Mouse (Mus musculus): Measurements from ENCODE around the gene Ap1g2.
A peak's percentile ranks its signal among the peaks of the same experiment; 100 is the strongest.

Ap1g2 gene

GRCm38 (mm10) chr14:55113975-55114645 is 7.7 kb upstream of the Ap1g2 start:
- peak; percentile 48 for DNase-seq (ENCODE audit: low read depth)

- no peak for DNase-seq (ENCODE audit: low read depth)
Measured at GRCm38 (mm10) chr14:55113351-55113974, 7.1 kb upstream of the Ap1g2 start.

GRCm38 (mm10) chr14:55111720-55112119 is 5.3 kb upstream of the Ap1g2 start:
- no peak for DNase-seq (ENCODE audit: low read depth)

- no peak for DNase-seq (ENCODE audit: low read depth)
Measured at GRCm38 (mm10) chr14:55110076-55110475, 3.7 kb upstream of the Ap1g2 start.

- DNase-seq (ENCODE audit: low read depth): no peak
Measured at GRCm38 (mm10) chr14:55109048-55109873, 2.9 kb upstream of the Ap1g2 start.

GRCm38 (mm10) chr14:55108202-55108870 is 1.9 kb upstream of the Ap1g2 start:
- DNase-seq (ENCODE audit: low read depth): no peak

GRCm38 (mm10) chr14:55106990-55107389 is 597 bp upstream of the Ap1g2 start:
- no peak for DNase-seq (ENCODE audit: low read depth)

- DNase-seq (ENCODE audit: low read depth): no peak
Measured at GRCm38 (mm10) chr14:55105386-55105785, 1.0 kb downstream of the Ap1g2 start.

GRCm38 (mm10) chr14:55104365-55104764 is 2.0 kb downstream of the Ap1g2 start:
- DNase-seq (ENCODE audit: low read depth): no peak

GRCm38 (mm10) chr14:55102253-55102785 is 4.1 kb downstream of the Ap1g2 start:
- DNase-seq (ENCODE audit: low read depth): no peak

- DNase-seq (ENCODE audit: low read depth): peak; percentile 80
Measured at GRCm38 (mm10) chr14:55101592-55101991, 4.8 kb downstream of the Ap1g2 start.

GRCm38 (mm10) chr14:55098067-55098466 is 8.3 kb downstream of the Ap1g2 start:
- DNase-seq (ENCODE audit: low read depth): peak; percentile 93

- peak; percentile 83 for DNase-seq (ENCODE audit: low read depth)
Measured at GRCm38 (mm10) chr14:55097646-55098045, 8.7 kb downstream of the Ap1g2 start.

GRCm38 (mm10) chr14:55096573-55097087 is 9.8 kb downstream of the Ap1g2 start:
- DNase-seq (ENCODE audit: low read depth): peak; percentile 52

GRCm38 (mm10) chr14:55095671-55096070 is 10.7 kb downstream of the Ap1g2 start:
- DNase-seq (ENCODE audit: low read depth): peak; percentile 50

GRCm38 (mm10) chr14:55095263-55095662 is 11.1 kb downstream of the Ap1g2 start:
- DNase-seq (ENCODE audit: low read depth): no peak

- peak; percentile 82 for DNase-seq (ENCODE audit: low read depth)
Measured at GRCm38 (mm10) chr14:55094704-55095231, 11.6 kb downstream of the Ap1g2 start, which contains the start of gene Thtpa. TSS of gene Thtpa (plus strand) at chr14:55094784.

- DNase-seq (ENCODE audit: low read depth): peak; percentile 72
Measured at GRCm38 (mm10) chr14:55093927-55094326, 12.5 kb downstream of the Ap1g2 start.

GRCm38 (mm10) chr14:55092011-55092577 is 14.3 kb downstream of the Ap1g2 start, which contains the start of gene Zfhx2:
TSS of gene Zfhx2 (minus strand) at chr14:55092324.
- peak; percentile 95 for DNase-seq (ENCODE audit: low read depth)

GRCm38 (mm10) chr14:55091209-55091865 is 15.1 kb downstream of the Ap1g2 start:
- no peak for DNase-seq (ENCODE audit: low read depth)

Data from induced T-regulatory cell, adult 2 months (primary cell).